Mouse (Mus musculus) MEL-GATA-1-ER (cell line): ENCODE results near the gene Atad5.
"Not testable (repeated sequence)": the region's sequence is repeated elsewhere in the genome, so short reads cannot be mapped to it uniquely, and the experiment has no call there.

ENCODE experiments used
- DNase-seq: peaks from one replicate; pipeline ENCODE4 v3.0.0-alpha.2; 2012; ENCODE audit warnings: low read depth; ENCODE audit errors: extremely low read depth

Gene Atad5

DNA sequence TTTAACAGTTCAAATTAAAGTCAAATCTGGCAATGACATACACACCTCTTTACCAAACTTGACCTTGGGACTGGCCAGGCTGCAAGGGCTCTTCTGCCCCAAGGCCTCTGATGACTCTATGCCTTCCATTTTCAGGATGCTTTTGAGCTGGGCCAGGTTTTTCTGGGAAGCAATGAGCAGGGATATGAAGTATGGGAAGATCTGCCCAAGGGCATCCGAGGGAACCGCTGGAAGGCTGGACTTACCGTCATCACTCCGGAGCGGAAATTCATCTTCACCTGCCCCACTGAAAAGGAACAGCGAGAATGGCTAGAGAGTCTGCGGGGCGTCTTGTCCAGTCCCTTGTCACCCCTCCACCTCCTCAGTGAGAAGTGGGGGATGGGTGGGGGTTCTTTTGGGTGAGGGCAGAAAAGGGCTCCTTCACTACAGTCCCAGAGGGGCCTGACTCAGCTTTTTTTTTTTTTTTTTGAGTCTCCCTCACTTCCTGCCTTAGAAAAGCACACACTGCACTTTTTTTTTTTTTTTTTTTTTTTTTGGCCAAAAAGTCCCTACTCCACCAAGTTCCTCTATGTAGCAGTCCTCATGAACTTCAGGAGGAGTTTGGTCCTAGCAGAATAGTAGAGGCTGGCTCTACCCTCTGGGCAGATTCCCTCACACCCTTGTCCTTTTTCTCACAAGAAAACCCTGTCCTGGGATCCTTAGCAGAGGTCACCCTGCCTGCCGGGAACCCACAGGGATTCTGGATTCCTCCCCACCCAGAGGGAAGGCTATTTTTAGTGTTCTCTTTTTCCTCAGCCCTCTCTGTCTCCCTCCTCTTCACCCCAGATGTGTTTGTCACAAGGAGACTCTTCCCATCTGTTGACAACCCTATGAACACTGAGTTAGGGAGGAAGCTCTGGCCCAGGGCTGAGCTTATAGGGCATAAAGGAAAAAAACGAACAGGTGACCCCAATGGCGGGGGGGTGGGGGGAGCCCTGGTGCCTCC, 88.0 kb downstream of the Atad5 start:
- DNase-seq, result no peak

DNA sequence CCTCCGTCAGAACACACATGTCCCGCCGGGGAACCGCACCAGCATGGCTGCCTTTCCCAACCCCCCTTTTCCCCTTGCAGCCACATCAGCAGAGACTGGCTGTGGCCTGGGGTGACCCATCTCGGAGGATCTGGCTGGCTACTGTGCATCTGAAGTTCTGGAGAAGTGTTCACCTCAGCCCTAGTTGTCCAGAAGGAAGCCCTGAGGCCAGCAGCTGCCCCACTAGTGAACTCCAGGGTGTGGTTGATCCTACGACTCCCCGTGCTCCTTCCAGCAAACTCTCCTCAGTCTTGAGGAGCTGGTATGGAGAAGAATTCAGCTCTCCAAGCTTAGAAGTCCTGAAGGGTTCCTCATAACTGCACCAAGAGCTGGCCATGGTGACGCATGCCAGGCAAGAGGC, 89.1 kb downstream of the Atad5 start:
- DNase-seq, result no peak

DNA sequence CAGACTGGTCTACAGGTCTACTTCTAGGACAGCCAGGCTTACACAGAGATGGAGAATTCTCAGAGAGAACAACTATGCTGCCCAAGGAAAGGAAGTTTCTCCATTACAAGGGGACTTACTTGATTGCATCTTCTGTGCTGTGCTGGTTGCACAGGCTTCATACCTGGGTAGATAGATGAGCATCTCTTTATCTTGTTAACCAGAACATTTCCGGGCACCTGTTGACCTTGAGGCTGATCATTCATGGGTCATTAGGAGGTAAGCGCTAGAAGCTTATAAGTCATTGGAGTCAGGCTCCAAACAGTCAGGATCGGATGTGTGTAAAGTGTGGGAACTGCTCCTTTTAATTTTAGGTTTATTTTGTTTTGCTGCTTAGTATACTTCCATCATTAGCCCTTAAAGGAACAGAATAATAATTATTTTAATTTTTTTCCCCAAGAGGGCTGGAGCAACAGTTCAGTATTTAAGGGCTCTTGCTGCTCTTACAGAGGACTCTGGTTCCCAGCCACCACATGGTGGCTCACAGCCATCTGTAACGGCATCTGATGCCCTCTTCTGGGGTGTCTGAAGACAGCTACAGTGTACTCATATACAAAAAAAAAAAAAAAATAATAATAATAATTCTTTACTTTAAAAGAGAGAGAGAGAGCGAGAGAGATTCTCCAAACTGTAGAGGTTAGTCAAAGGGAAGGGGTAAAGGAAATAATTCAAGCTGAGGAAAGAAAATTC, 92.0 kb downstream of the Atad5 start:
- no peak for DNase-seq

DNA sequence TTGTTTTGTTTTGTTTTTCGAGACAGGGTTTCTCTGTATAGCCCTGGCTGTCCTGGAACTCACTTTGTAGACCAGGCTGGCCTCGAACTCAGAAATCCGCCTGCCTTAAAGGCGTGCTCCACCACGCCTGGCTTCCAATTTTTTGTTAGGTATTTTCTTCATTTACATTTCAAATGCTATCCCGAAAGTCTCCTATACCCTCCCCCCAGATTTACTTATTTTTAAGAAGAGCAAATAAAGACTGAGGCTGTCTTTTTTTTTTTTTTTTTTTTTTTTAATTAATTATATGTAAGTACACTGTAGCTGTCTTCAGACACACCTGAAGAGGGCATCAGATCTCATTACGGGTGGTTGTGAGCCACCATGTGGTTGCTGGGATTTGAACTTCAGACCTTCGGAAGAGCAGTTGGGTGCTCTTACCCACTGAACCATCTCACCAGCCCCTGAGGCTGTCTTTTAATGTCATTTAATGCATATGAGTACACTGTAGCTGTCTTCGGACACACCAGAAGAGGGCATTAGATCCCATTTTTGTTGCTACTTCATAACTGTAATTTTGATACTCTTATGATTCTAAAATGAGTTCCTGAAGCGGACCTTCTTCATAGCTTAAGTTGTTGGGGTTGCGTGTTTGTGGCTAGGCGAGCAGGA, 94.0 kb downstream of the Atad5 start:
- DNase-seq, result not testable (repeated sequence)

DNA sequence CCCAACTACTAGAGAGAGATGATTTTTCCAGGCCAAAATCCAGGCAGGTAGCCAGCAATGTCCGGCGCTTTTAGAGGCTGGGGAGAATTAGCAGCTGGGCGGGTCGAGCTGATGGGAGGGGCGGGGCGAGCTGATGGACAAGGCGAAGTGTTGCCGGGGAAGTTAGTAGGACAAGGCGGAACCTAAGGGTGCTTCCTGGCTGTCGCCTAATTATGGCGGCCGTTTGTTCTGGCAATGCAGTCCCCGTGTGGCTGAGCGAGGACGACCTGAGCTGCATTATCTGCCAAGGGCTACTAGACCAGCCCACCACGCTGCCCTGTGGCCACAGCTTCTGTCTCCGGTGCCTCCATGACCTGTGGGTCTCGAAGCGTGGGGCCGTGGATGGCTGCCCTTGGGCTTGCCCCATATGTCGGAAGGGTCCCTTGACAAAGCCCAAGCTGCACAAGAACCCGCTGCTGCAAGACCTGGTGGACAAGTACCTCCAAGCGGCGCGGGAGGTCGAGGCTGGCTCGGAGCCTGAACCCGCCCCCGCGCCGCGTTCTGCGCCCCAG, 94.6 kb downstream of the Atad5 start, which contains the start of gene Rnf135:
Gene Rnf135, plus strand, starts transcription at position 147 of the 551 bp plus-strand sequence.
- peak; percentile 77 for DNase-seq

DNA sequence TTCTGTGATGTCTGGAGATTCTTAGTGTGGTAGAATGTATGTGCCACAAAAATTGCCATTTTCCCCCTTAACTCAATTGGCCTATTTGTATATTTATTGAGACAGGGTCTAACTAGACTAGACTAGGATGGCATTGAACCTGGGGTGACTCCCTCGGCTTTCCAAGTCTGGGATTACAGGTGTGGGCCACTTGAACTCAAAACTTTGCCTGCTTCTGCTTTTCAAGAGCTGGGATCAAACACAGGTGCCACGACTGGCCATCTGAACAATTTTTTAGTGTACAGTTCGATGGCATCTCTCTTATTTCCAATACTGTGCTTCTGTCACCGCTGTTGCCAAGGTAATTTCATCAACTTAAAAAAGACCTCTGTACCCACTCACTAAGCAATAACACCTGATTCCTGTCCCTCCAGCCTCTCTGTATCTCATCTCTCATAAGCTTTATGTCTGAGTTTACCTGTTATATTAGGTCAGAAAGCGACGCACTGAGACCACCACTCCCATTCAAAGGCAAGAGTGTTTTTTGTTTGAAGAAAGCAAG, 95.4 kb downstream of the Atad5 start:
- no peak for DNase-seq
